Mouse (Mus musculus) urinary bladder, postnatal 25 days (tissue): ENCODE data around the gene Aldoc.
A peak's percentile ranks its signal among the peaks of the same experiment; 100 is the strongest.
"Not testable (repeated sequence)": the region's sequence is repeated elsewhere in the genome, so short reads cannot be mapped to it uniquely, and the experiment has no call there.

Experiments used
- DNase-seq: peaks from one replicate; pipeline ENCODE4 v3.0.0; 2022; ENCODE audit warnings: low spot score

The Aldoc gene

DNA sequence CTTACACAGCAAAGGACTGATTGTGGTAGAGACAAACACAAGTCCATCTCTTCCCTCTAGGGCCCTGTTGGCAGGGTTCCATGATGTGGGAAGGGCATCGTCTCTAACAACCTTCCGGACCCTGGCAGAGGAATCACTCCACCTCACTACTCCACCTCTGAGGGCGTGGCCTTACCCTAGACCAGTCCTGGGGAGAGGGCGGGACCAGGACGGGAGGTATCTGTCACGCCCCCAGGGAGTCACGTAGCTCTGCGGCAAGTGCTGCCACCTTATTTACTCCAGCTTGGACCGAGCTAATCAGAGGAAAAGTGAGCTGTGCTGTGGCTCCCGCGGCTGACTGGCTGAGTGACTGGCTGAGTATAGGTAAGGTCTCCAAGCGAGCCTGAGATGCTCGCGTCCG is at the start of gene Aldoc:
Gene Aldoc, plus strand, starts transcription at position 109 of the 400 bp plus-strand sequence.
- peak; percentile 68 for DNase-seq

DNA sequence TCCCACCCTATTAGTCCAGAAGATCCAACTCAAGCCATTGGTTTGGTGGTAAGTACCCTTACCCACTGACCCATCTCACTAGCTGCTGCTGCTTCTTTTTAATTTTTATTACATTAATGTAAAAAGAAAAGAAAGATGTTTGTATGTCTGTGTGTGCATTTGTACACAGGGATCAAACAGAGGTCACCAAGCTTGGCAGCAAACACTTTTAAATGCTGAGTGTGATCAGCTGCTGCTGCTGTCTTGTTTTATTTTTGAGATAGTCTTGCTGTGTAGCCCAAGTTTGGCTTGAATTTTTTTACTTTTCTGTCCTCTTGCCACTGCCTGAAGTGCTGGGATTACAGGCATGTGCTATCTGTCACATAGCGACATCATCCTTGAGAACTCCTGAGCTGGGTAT is 47.2 kb upstream of the Aldoc start:
- no peak for DNase-seq

DNA sequence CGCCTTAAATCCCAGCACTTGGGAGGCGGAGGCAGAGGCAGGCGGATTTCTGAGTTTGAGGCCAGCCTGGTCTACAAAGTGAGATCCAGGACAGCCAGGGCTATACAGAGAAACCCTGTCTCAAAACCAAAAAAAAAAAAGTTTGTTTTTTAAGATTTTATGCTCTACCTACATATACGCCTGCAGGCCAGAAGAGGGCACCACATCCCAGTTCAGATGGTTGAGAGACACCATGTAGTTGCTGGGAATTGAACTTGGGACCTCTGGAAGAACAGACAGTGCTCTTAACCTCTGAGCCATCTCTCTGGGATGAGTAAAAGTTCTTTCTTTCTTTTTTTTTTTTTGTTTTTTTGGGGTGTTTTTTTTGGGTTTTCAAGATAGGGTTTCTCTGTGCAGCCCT is 46.6 kb upstream of the Aldoc start:
- not testable (repeated sequence) for DNase-seq

DNA sequence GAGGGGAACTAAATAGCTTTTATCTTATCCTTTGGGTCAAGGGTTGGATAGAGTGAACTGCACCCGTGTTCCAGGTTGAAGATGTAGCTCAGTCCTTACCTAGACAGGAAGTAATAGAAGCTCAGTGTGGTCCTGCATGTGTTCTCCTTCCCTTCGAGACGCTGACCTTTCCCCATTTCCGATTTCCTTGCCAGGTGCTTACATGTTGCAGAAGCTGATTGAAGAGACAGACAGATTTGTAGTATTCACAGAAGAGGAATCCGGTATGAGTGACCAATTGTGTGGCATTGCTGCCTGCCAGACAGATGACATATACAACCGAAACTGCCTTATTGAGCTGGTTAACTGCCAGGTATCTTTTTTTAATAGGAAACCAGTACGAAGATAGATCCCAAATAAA is 43.9 kb upstream of the Aldoc start:
- no peak for DNase-seq

DNA sequence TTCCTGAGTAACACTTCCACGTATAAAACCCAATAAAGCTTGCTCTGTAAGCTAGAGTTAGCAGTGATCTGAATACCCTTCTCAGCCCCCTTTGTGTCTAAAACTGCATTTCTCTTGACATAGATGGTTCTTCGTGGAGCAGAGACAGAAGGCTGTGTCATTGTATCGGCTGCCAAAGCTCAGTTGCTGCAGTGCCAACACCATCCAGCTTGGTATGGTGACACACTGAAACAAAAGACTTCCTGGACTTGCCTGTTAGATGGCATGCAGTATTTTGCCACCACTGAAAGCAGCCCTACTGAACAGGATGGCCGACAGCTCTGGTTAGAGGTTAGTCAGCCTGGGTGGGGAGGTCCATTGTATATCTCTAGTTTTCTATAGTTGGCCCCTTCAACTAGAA is 43.2 kb upstream of the Aldoc start:
- no peak for DNase-seq

DNA sequence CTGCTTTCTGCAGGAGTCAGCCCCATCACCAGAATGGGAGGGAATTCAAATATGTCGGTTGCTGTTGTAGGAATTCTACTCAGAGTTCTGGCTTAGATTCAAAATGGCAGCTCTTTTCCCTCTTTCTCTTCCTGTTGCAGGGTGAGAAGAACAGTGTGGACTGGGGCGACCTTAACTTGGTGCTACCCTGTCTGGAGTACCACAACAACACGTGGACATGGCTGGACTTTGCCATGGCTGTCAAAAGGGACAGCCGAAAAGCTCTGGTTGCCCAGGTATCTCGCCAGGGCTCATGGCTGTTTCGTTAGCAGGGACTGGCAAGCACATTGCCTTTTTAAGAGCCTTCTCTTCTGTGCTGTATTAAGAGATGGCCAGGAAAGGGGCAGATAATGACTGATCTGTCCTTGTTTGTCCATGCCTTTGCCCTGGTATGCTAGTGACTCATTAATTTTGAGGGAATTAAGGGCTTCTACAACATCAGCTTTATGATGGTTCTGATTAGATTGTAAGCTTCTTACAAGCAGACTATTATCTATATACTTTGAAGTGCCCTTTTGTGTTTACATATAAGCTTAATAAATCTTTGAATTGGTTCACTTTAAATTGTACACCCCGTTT is 33.5 kb upstream of the Aldoc start:
- DNase-seq: no peak

DNA sequence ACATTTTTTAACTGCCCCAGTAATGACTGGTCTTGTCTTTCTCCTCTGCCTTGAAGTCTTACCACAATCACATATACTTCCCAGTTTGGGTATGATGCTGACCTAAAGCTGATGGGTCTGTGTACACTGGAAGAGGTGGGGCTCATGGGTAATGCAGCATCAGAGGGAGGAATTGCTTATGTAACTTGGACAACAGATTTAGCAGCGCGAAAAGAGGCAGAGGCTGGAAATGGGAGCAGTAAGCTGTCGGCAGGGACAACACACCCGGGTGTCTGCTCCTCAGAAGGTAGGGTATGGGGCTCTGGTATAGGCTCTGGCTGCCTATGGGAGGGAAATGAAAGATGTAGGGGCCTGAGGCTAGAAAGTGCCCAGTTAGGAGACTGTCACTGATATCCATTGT is 32.1 kb upstream of the Aldoc start, which contains the start of gene BC030499:
Gene BC030499, plus strand, starts transcription at position 188 of the 400 bp plus-strand sequence.
- DNase-seq: no peak

DNA sequence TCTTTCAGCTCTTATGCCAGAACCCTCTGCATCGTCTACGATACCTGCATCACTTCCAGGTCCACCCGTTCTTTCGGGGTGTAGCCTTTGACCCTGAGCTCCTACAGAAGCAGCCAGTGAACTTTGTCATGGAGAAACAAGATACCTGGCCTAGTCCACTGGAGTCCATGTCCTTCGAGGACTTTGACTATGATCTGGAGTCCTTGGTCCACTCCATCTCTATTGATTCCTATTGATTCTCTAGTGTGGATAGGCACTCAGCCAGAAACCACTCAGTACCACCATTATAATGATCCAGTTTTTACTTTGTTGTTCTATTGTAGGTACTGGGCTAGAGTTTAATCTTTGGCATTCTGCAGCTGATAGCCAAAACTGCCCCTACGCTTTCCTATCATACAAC is 28.2 kb upstream of the Aldoc start:
- DNase-seq: no peak

DNA sequence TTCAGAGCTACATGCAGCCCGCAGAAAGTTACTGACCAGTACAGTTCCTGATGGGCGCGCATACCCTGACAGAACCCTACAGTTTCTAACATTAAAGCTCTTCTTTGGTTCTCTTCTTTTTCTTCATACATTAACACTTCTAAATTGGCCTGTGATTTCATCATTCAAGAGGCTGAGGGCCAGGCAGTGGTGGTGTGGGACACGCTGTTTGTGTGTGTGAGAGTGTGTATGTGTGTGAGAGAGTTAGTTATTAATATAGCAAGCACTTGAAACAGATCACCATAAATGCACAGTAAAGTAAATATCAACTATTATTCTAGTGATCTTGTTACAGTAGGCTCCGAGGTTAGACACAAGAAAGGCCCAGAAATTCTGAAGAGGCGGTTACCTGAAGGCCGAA is 21.9 kb upstream of the Aldoc start:
- DNase-seq: no peak

DNA sequence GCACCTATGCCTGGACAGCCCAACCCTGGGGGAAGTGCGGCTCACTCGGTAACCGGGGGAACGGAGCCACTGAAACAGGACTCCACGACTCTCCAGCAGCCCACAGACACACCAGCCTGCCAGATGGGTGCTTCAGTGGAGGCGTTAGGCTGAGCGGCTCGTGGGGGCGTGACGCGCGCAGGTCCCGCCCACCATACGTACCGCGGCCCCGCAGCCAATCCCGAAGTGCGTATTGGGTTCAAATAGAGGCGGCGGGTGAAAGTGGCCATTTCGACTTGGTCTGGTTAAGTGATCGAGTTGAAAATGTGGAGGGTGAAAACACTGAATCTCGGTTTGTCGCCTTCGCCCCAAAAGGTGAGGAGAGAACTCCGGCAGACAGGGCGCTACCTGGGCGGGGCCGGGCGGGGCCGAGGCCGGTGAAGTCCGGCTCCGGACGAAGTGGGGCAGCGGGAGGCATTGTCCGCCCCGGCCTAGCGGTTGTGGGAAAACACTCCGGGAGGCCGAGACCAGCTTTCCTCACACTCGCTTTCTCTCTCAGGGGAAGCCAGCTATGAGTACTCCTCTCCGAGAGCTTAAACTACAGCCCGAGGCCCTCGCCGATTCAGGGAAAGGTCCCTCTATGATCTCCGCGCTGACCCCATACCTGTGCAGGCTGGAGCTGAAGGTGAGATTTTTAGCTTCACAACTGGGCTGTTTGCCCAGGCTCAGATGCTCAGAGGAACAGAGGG is 21.2 kb upstream of the Aldoc start, which contains the start of gene Spag5:
Gene Spag5, plus strand, starts transcription at position 173 of the 728 bp plus-strand sequence.
- DNase-seq: peak; percentile 79

DNA sequence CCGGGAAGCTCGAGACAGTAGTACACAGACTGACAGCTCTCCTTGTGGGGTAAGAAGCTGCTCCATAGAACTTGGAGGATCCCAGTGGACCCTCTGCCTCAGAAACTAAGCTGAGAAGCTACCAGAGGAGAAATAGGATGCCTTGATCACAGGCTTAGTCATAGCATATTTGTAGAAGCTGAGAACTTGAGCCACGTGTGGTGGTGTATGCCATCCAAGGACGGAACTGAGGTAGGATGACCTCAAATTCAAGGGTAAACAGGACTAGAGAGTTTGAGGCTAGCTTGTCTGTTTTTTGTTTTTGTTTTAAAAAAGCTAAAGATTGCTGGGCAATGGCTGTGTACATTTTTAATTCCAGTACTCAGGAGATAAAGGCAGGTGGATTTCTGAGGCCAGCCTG is 17.5 kb upstream of the Aldoc start:
- no peak for DNase-seq

DNA sequence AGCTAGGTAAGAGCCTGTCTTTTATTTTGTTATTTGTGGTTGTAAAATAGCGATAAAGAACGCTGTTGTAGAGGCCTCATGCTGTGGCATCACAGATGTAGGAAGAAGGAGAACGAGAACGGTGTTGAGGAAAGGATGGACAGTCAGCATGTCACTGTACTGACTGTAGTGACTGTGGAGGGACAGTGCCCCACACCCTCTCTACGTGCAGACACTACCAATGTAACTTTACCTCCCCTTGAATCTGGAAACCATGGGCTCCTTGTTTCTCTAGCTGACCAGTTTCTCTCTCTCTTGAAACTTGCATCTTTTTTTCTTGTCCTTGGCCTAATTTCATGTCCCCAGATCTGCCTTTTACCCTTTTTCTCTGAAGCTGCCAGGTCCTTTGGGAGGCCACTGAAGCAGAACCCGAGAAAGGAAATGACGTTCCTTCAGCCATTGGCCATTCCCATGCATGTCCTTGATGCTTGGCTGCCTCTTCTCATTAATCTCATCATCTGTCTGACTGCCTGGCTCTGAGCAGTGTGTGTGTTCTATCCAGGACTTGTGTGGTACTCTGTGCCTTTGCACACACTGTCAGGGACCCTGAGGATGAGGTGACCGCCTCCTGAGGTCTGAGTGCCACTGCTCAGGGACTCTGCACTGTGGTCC is 11.8 kb upstream of the Aldoc start:
- no peak for DNase-seq

DNA sequence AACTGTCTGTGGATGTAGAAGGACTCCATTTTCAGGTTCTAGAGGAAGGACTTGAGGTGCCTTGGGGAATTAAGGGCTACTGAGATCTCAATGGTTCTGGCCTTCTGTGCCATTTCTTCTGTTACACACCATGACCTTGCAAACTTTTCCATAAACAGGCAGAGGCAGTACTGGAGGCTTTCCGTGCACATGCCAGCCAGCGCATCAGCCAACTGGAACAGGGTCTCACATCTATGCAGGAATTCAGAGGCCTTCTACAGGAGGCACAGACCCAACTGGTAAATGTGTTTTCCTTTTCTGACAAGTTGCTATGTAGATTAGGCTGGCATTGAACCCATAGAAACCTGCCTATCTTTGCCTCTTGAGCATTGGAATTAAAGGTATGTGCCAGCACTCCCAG is 9.1 kb upstream of the Aldoc start:
- DNase-seq: no peak

DNA sequence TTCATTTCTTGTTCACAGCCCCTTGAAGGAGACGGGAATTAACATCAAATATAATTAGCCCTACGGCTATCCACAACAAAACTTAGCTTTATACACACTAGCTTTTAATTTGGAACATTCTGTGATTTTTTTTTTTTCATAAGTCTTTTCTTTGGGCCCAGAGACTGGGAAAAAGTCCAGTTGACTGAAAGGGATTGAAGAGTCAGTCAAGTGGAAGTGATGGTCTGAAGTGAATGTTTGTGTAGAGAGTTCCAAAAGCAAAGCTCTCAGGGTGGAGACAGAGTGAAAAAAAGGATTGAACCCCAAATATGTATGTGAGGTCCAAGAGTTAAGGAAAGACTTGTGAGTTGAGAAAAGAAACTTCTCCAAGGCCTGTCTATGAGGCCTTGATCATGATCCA is 4.4 kb upstream of the Aldoc start:
- DNase-seq: no peak

DNA sequence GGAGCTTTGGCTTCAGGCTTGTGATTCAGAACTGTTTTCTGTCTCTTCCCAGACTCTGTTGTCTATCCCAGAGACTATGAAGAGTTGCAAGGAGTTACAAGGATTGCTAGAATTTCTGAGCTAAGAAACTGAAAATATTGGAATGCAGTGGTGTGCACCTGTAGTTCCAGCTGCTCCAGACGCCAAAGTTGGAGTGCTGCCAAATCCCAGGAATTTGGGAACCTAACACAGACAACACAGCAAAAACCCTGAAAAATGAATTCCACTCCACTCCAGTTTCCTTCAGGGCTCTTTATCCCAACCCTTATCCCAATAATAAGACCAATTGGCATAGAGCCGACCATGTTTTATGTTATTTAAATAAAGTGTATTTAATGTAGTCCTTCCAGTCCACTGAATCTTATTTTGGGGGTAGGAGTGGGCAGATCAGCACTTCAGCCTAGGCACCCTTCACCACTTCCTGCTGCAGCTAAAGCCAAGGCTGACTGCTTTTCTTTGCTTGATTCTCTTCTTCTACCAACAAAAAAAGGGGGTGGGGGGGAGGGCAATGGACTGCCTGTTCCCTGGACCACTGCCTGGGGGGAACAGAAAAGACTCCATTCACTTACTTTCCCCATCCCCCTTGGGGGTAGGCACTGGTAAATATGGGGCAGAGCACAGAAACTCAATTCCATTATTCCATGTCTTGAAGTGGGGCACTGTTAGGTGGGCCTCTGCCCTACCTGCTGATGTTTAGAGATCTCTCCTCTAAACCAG is 514 bp upstream of the Aldoc start:
- DNase-seq: no peak

DNA sequence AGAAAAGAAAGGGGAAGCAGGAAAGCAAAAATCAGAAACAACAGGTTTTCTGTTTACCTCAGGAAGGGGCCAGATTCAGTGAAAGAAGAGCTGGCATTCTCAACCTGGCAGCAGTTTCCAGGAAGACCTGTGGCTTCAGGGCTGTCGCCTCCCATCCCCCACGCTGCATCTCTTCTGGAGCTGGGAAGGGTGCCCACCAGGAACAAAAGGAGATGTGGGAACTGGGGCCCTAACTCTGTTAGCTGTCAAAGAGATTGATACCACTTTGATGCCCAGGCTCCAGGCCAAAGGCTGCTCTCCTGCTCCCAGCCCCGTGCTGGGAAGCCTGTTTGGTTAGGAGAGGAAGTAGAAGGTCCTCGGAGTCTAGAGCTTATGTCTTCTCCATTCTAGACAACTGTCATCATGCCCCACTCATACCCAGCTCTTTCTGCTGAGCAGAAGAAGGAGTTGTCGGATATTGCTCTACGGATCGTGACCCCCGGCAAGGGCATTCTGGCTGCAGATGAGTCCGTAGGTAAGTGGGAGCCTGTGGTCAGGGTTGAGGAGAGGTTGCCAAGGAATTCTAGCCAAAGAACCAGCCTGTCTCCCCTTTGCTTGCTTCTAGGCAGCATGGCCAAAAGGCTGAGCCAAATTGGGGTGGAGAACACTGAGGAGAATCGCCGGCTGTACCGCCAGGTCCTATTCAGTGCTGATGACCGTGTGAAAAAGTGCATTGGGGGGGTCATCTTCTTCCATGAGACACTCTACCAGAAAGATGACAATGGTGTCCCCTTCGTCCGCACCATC is 1.4 kb downstream of the Aldoc start:
- DNase-seq: no peak

DNA sequence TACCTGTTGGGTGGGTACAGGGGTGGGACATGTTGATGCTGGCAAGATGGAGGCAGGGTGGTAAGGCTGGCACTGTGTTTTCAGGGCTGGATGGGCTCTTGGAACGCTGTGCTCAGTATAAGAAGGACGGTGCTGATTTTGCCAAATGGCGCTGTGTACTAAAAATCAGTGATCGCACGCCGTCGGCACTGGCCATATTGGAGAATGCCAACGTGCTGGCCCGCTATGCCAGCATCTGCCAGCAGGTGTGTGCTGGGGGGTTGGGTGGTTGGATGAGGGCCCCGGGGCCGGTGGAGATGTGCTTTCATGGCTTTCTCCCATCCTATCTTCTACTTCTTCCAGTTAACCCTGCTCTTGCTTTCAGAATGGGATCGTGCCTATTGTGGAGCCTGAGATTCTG is 2.2 kb downstream of the Aldoc start:
- DNase-seq: no peak

DNA sequence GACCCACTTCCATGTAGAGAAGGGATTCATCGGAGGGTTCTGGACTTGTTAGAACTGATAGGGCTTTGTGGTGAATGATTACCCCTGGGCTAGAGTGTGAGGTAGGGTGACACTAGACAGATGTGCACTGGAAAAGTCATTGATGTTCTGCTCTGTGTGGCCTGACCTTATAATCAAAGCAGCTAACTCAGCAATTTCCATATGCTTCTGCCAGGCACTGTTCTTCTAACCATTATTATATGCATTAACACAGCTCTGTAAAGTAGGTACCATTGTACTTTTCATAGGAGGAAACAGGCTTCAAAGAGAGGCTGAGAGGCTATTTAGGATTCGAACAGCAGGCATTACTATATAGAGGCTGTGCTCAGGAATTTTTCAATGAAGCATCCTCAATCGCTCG is 4.4 kb downstream of the Aldoc start:
- no peak for DNase-seq

DNA sequence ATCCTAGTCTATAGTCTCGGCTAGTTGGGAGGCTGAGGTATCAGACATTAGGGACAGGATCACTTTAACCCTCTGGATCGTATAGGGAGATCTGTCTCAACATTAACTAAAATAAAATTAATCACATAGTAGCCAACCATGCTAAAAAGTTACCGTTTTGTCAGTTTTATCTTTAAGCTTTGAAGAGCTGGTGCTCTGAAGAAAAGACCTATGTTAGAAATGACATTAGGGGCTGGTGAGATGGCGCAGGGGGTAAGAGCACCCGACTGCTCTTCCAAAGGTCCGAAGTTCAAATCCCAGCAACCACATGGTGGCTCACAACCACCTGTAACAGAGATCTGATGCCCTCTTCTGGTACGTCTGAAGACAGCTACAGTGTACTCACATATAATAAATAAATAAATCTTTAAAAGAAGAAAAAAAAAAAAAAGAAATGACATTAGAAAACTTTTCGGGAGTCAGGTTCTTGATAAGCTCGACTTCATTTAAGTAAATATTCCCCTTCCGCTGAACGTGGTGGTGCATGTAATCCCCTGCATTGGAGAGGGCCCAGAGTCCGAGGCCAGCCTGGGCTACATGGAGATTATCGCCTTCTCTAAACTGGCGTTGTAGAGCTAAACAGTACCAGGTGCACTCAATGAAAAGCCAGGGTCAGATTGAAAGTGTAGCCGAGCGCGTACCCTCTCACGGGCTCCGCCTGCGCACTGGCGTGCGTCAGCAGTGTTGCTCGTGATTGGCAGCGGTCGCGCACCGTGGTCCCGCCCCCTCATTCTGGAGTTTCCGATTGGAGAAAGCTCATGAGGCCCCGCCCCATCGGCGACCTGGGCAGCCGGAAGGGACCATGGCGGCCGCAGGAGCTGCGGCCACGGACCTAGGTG is 5.1 kb downstream of the Aldoc start, which contains the start of gene Pigs:
Gene Pigs, plus strand, starts transcription at position 782 of the 878 bp plus-strand sequence.
- DNase-seq: peak; percentile 94

DNA sequence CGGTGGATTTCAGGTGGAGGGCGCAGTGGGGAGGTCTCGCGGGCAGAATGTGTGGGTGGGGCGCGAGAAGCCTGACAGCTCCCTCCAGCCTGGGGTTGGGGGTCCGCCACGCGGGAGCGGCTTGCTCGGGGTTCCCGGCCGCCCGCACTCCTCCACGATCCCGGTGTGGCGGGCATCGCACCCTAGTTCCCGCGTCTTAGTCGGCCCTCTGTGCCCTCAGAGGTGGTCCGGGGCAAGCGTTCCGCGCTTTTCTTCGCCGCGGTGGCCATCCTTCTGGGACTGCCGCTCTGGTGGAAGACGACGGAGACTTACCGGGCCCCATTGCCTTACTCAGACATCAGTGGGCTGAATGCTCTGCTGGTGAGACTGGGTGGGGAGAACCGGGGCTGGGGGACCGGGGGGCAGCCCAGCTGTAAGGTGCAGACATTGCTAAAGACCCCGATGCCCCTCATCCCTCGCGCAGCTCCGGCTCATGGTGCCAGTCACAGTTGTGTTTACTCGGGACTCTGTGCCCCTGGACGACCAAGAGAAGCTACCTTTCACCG is 5.8 kb downstream of the Aldoc start:
- no peak for DNase-seq
